Mouse (Mus musculus) liver, adult 2 months (tissue): ENCODE measurements around the gene Macf1.

Experiments
- CTCF ChIP-seq: fragments of 200-500 bp; IDR thresholded peaks from 2 replicates; pipeline ENCODE4 v1.5.1; 2011; ENCODE audit warnings: low read depth, low read length, control low read depth
- POLR2A ChIP-seq: fragments of 200-500 bp; IDR thresholded peaks from 2 replicates; pipeline ENCODE4 v1.6.1; 2011; ENCODE audit warnings: low read length, control low read depth; ENCODE audit not compliant: insufficient read depth; ENCODE audit errors: extremely low read depth

GRCm38 (mm10) chr4:123616501-123616900 lies 67.7 kb downstream of the Macf1 start:
- TF ChIP-seq CTCF (no peak), POLR2A (no peak)
